Mouse (Mus musculus) E14TG2a.4 (cell line): ENCODE measurements around the gene Mrtfa.

Experiments used
- H3K27me3 ChIP-seq: 2 replicates; pipeline ENCODE4 v1.6.1; 2014; ENCODE audit warnings: low read length, control low read depth; ENCODE audit not compliant: insufficient read depth
- H3K36me3 ChIP-seq: 2 replicates; pipeline ENCODE4 v1.6.1; 2014; ENCODE audit warnings: low read length, control low read depth; ENCODE audit not compliant: insufficient read depth
- H3K4me1 ChIP-seq: replicated peaks from 2 replicates; pipeline ENCODE4 v1.6.1; 2014; ENCODE audit warnings: low read depth, low read length, control low read depth
- H3K4me3 ChIP-seq: replicated peaks from 2 replicates; pipeline ENCODE4 v1.5.1; 2014; ENCODE audit warnings: mild to moderate bottlenecking, low read length
- H3K9me3 ChIP-seq: 2 replicates; pipeline ENCODE4 v1.6.1; 2014; ENCODE audit warnings: low read length, control low read depth
- CTCF ChIP-seq: conservative IDR thresholded peaks from 2 replicates; pipeline ENCODE4 v1.5.1; 2014; ENCODE audit warnings: low read length
- NANOG ChIP-seq: IDR thresholded peaks from 2 replicates; pipeline ENCODE4 v1.6.1; 2014; ENCODE audit warnings: borderline replicate concordance, low read length, mixed read lengths
- POU5F1 ChIP-seq: IDR thresholded peaks from 2 replicates; pipeline ENCODE4 v1.6.1; 2014; ENCODE audit warnings: low read length, borderline replicate concordance

Mrtfa gene

DNA sequence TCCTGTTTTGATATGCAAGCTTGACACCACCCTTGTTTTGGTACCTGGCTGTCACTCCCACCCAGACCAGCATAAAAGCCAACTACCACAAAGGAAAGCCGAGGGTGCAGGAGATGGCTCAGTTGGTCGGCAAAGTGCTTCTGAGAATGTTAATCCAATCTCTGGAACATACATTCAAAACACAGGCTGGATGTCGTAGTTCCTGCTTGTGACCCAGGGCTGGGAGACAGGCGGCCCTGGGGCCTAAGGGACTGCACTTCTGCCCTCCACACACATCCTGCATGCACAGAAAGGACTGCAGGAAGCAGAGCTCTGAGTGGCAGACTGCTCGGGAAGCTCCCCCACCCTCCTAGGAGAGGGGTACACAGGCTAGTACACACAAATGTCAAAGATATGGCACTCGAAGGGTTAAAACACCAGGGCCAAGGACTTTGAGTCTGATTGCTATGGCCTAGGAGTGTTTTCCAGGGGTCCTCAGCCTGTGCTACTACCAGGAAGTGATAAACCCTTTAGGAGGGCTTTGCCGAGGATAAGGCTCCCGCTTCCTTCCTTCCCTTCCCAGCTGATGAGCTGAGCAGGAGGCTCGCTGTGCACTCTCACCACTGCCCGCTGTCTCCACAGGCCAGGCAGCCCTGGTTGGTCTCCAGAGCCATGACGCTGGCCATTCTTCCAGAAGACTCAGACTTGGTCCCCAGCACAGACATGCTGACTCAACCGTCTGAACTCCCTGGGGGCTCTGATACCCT lies 155.0 kb downstream of the Mrtfa start:
- no peak for TF ChIP-seq CTCF
- Histone ChIP-seq H3K9me3 (no peaks in the 10 kb centered on the region), H3K27me3 (no peaks in the 10 kb centered on the region), H3K36me3 (no peaks in the 10 kb centered on the region), H3K4me3 (no peak overlapping the region), H3K4me1 (peaks cover 37% of the 10 kb centered on the region)

DNA sequence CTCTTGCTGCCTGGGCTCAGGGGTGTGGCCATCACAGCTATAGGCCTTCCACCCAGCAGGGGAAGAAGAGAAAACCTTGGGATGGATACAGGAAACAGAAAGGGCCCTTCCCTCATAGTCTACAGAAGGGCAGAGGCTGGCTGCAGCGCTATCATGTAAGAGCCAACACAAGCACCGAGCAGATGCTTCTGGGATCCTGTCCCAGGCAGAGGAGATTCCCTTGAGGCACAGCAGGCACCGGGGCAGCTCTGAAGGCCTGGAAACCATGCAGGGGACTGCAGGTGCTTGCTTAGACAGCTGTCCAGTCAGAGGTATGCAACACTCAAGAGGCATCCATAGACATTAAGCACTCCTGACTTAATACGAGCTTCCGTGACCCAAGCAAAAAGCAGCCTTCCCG lies 156.4 kb downstream of the Mrtfa start:
- no peak for TF ChIP-seq NANOG
- no peak for TF ChIP-seq POU5F1
- no peak for TF ChIP-seq CTCF
- peaks cover 37% of the 10 kb centered on the region for H3K4me1 ChIP-seq
- no peaks in the 10 kb centered on the region for H3K9me3 ChIP-seq
- no peaks in the 10 kb centered on the region for H3K27me3 ChIP-seq
- no peak overlapping the region for H3K4me3 ChIP-seq
- H3K36me3 ChIP-seq, result no peaks in the 10 kb centered on the region

DNA sequence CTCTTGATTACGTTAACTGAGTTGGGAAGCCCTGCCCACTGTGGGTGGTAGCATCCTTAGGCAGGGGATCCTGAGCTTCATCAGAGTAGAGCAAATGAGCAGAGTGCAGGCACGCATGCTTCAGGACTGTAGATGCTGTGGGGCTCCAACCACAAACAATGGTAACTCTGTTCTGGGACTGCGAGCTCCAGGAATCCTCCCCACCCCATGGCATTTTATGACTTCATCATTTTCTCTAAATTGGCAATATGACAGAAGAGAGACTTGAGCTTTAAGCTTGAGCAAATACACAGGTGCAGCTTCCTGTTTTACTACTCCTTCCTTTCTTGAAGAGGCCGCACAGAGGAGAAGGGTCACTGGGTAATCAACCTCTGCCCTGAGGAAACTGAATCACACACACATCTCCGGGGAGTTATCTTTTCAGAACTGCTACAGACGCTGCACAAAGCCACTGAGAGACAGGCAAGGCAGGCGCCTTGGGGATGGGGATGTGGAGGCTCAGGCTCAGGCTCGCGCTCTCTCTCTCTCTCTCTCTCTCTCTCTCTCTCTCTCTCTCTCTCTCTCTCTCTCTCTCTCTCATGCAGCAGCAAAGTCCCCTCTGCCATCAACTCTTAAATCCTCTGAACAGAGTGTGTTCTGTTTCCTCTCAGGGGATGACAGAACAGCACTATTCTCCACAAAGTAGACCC lies 157.5 kb downstream of the Mrtfa start:
- Histone ChIP-seq H3K36me3 (no peaks in the 10 kb centered on the region), H3K9me3 (no peaks in the 10 kb centered on the region), H3K27me3 (no peaks in the 10 kb centered on the region), H3K4me3 (no peak overlapping the region), H3K4me1 (peaks cover 42% of the 10 kb centered on the region)
- no peak for TF ChIP-seq CTCF
- TF ChIP-seq NANOG, result no peak
- no peak for TF ChIP-seq POU5F1

DNA sequence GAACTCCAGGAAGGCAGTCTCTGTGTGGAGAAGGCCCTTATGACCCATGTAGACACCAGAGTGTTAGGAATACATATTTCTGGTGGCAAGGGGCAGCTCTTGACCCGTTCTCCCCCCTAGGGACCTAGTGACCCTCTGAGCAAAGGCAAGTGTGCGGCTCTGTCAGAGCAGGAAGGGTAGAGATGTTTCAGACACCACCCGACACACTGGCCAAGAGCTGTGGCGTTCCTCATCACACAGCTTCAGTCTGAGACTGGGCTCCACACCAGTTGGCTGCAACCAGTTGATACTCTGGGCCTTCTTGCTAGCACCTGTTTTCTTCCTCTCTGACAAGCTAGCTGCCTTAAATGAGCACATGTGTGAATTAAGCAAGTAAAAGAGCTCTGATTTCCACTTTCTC lies 158.9 kb downstream of the Mrtfa start:
- Histone ChIP-seq H3K9me3 (no peaks in the 10 kb centered on the region), H3K4me3 (no peak overlapping the region), H3K4me1 (peaks cover 56% of the 10 kb centered on the region), H3K27me3 (no peaks in the 10 kb centered on the region), H3K36me3 (no peaks in the 10 kb centered on the region)
- TF ChIP-seq CTCF (no peak), POU5F1 (no peak), NANOG (no peak)

DNA sequence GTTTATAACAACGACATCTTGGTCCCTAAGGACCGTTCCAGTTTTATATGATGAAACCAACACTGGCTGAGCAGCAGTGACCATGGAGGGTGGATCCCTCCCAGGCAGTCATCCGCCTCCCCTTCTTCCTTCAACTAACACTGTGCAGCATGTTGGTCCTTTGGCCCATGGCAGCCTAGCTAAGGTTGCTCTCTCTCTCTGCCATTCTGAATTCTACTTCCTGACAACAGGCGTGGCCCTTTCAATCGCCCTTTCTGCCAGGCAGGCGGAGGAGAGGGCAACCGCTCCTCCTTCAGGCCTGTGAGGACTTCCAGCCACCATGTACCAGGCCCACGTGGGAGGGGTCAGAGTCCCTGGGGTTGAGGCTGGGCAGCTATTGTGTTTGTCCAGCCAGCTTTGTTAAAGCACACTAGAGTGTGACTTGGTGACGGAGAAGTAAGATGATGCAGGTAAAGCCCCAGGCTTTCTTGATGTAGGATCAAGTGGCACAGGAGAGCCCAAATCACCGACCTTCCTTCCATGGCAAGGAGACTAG lies 159.6 kb downstream of the Mrtfa start:
- TF ChIP-seq CTCF, result no peak
- no peak for TF ChIP-seq NANOG
- no peak overlapping the region for H3K4me3 ChIP-seq
- H3K4me1 ChIP-seq, result peaks cover 61% of the 10 kb centered on the region
- H3K36me3 ChIP-seq, result no peaks in the 10 kb centered on the region
- H3K27me3 ChIP-seq, result no peaks in the 10 kb centered on the region
- H3K9me3 ChIP-seq, result no peaks in the 10 kb centered on the region

DNA sequence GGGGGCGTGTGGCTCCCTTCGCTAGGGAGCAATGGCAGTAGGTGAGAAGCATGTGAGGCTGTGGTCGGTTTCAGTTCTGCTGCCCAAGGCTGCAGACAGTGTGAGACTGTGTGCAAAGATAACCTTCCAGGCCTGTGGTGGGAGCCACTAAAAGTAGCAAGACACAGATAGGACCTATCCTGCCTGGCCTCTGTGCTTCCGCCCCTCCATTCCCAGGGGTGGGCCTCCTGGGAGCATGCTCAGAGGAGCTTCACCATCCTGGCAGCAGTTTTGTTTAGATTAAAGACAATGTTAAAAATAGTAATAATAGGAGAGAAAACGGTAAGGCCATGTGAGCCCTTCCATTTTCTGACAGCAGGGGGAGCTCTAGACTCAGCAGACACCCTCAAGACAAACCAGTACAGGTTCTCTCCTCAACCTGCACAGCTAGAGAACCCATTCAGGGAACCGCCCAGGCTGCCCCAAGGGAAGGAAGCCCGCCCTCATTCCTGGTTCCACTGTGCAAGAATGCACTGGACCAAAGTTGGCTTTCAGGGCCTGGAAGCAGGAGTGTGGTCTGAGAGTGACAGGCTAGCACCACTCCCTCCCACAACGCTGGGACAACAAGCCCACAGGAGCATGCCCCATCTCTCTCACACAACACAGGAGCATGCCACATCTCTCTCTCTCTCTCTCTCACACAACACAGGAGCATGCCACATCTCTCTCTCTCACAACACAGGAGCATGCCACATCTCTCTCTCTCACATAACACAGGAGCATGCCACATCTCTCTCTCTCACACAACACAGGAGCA lies 163.0 kb downstream of the Mrtfa start:
- TF ChIP-seq POU5F1, result no peak
- TF ChIP-seq CTCF, result peak; percentile 93
- no peak for TF ChIP-seq NANOG
- H3K9me3 ChIP-seq, result no peaks in the 10 kb centered on the region

DNA sequence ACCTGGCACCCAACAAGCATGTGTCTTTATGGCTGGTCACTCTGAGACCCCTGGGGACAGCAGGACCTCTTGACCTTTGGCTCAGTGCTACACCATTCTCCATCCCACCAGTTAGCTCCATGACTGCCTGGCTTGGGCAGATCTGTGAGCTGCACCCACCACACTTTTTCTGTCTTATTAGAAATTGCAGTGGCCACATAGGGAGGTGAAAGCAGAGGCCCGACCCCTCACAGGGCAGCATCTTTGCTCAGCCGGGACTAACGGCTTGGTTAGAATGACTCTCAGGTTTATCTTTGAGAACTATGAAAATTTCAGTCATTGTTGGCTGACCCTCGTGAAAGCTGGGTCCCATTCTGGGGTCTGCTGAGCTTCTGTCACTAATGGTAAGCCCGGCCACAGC lies 163.7 kb downstream of the Mrtfa start:
- TF ChIP-seq POU5F1 (no peak), CTCF (no peak), NANOG (no peak)
- Histone ChIP-seq H3K27me3 (no peaks in the 10 kb centered on the region), H3K4me1 (peaks cover 59% of the 10 kb centered on the region), H3K9me3 (no peaks in the 10 kb centered on the region), H3K36me3 (peaks cover 4% of the 10 kb centered on the region; the same call in 1 of the 2 replicates), H3K4me3 (no peak overlapping the region)

More for the DNA sequence above, 163.0 kb downstream of the Mrtfa start:
- Histone ChIP-seq H3K36me3 (no peaks in the 10 kb centered on the region), H3K4me1 (peaks cover 52% of the 10 kb centered on the region), H3K4me3 (no peak overlapping the region), H3K27me3 (no peaks in the 10 kb centered on the region)

DNA sequence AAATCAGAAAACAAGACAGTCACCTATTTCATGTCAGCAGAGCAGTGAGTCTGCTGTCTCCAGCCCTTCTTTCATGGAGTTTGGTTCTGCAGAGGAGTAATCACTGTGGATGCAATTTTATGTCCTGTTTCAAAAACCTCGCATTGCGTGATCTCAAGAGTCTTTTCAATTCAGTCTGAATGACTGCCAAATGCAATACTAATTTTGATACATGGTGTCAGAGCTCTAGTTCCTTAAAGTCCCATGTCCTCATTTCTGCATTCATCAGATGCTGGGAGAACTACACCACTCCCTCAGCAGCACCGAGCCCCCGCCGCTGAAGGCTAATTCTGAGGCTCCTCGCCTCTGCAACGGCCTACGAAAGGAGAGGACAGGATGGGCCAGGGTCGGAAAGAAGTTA lies 166.7 kb downstream of the Mrtfa start:
- Histone ChIP-seq H3K36me3 (peaks cover 34% of the 10 kb centered on the region), H3K9me3 (no peaks in the 10 kb centered on the region), H3K27me3 (no peaks in the 10 kb centered on the region), H3K4me3 (no peak overlapping the region), H3K4me1 (peaks cover 53% of the 10 kb centered on the region)
- TF ChIP-seq CTCF (no peak), NANOG (no peak), POU5F1 (no peak)
